Mouse (Mus musculus) kidney, adult 8-10 months (tissue): ENCODE data around the gene Cabin1.

Source experiments
- DNase-seq, 2 experiments: peaks; one replicate each; pipeline ENCODE4 v3.0.0; 2022

Gene Cabin1

GRCm38 (mm10) chr10:75664673-75665270 lies 99.4 kb downstream of the Cabin1 start:
- DNase-seq: no peak

DNA sequence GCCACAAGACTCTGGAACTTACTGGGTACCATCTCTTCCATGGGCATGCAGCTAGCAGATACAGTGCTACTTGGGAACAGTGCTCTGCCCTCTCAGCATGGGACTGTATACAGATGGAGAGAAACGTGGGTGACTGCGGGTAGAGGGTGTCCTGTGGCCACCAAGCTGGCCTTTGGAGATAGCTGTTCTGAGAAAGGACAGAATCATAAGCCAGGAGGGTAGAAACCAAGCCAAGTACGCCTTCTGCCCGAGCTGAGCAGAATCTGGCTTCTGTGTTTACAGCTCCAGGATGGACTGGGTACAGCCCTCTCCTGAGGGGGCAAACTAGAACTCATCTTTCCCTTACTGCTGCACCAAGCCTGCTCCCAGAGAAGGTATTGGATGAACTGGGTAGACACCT lies 101.6 kb downstream of the Cabin1 start:
- no peak for DNase-seq

DNA sequence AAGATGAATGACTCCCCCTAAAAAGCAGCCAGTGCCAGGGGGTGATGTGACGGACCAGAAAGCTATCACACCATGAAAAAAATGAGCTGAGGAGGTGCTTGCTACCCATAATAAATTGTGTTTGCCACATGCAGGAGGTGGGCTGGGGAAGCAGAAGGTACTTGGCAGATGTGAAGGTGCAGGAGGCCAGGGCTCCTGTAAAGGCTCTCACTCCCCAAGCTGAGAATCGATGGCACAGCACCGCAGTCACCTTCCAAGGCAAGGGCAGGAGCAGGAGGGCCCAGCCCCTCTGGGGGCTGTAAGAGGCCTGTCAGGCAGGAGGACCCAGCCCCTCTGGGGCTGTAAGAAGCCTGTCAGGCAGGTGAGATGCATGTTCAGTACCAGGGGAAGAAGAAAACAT lies 102.3 kb downstream of the Cabin1 start:
- DNase-seq: no peak

DNA sequence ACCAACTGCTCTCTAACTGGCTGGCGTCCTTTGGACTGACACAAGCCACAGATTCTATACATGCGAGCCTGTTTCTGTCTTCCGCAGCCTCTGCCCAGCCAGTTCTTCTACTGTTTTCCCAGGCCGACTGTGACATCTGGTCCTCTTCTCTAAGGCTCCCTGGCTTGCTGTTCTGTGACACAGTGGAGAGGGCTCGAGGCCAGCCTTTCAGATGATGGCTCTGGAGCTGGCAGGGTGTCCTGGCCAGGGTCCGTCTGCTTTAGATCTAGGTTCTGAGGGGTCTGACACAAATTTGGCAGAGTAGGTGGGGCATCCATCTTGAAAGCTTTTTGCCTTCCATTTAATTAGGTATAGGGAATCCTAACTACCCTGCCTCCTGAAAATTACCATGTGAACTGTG lies 102.8 kb downstream of the Cabin1 start:
- no peak for DNase-seq

DNA sequence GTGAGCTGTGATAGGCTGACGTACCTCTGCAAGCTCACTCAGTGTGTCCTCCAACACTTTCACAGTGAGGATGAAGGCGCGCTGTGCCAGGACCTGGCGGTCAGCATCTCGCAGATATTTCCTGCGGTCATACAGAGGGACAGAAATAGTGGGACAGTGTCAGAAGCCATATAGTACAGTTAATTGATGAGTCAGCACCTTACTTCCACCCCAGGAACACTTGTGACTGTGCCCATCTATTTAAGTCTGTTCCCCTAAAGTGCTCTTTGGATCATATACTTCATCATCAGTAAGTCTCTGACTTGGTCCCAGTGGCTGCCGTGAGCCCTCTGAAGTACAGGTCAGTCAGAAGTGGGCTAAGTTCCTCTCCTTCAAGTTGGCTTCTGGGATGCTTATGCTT lies 106.4 kb downstream of the Cabin1 start:
- DNase-seq: no peak

GRCm38 (mm10) chr10:75657165-75657564 lies 107.0 kb downstream of the Cabin1 start:
- no peak for DNase-seq

DNA sequence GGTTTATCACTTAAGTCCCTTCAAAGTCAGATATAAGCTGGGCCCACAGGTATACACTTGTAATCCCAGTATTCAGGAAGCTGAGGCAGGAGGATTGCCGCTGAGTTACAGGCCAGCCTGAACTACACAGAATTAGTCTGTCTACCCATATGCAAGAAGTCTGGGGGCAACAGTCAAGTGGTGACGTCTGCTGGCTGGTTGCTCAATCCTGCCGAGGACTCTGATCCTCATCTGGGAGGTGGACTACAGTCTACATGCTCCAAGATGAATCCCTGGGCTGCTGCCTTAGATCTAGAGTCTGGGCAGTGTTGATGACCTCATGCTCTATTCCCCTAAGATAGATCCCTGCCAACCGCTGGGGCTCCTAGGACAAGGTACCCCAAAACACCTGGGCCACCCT lies 110.1 kb downstream of the Cabin1 start:
- DNase-seq: peak; percentile 43 to 54

- DNase-seq: peak; percentile 56 to 68
Measured at GRCm38 (mm10) chr10:75651381-75652068, 112.6 kb downstream of the Cabin1 start.

DNA sequence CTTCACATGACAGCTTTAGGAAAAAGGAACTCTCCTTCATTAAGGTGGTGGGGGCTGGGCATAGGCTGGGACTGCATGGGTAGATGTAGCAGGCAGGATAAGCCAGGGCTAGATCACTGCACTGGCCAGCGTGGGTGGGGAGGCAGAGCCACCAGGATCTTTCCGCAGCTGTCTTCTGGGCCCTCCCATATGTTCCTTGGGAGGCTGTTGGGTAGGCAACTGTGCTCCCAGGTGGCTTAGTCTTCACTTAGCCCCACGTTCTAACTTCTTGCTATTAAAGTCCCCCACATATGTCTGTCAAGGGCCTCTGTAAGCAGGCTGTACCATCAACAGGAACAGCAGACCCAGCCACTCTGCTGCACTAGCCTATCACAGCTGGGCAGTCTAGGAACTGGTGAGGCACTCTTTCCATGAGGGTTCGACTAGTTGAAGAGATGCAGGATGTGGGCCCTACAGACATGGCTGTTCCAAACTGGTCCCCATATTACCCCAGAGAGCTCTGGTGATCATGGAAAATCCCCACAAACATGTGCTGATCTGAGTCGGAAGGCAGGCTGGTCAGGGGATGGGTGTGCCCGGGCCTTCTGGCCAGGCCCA lies 113.7 kb downstream of the Cabin1 start:
- DNase-seq: no peak

DNA sequence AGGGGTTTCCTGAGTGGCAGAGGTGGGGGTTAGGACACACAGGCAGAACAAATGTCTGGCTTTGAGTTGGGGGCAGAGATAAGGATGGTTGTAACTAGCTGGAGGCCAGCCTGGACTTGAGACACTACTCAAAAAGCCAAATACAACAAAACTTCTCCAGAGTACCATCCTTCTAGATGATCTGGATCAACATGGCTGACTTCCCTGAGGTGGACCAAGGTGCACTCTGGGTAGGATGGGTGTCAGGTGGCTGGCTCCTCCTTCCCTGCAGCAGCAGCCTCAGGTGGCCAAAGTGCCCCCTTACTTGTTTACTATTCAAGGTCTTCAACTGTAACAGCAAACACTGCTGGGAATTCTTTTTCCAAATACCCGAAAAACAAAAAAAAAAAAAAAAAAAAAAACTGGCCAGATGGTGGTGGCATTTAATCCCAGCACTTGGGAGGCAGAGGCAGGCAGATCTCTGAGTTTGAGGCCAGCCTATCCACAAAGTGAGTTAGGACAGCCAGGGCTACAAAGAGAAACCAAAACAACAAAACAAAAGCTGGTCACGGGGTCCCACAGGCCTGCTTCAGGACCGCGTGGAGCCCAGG lies 114.6 kb downstream of the Cabin1 start:
- no peak for DNase-seq

DNA sequence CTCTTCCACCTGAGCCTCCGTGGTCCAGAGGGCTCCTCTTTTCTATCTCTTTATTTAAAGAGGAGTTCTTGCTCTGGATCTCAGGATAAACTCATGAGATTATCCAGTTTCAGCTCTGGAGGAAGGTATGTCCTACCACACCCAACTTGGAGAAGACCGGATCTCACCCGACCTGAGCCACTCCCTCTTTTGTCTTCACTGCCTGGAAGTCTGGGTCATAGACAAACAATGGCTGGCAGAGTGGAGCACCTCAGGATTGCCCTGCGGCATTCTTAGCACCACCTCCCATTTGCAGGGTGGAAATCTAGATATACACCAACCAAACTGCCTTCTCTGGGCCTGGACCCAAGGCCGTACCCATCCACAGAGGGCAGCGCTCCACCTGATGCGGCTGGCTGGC lies 115.1 kb downstream of the Cabin1 start:
- DNase-seq: no peak

- peak in 1 of 2 experiments; percentile 25 for DNase-seq
Measured at GRCm38 (mm10) chr10:75648091-75648490, 116.0 kb downstream of the Cabin1 start.

GRCm38 (mm10) chr10:75647362-75647761 lies 116.8 kb downstream of the Cabin1 start:
- peak; percentile 81 to 86 for DNase-seq

- DNase-seq: no peak
Measured at GRCm38 (mm10) chr10:75646406-75646805, 117.7 kb downstream of the Cabin1 start.

DNA sequence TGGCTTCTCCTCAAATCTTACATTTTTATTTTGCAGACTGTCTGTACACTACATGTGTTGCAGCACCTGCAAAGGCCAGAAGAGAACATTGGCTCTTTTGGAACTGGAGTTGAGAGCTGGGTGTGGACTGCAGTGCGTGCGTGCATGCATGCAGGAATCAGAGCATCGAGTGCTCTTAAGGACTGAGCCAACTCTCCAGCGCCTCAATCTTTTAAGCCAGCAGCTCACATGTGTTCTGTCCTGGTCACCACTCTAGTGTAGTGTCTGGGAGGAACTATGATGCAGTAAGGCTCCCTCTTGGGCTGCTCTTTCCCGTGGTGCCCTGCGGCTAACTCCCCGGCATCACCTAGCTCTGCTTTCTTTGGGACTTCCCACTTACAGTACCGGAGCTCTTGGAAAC lies 118.5 kb downstream of the Cabin1 start:
- DNase-seq: no peak

GRCm38 (mm10) chr10:75643741-75644343 lies 120.3 kb downstream of the Cabin1 start, which contains the start of gene Susd2:
Gene Susd2 (minus strand): TSS chr10:75644008.
- peak; percentile 87 to 93 for DNase-seq

DNA sequence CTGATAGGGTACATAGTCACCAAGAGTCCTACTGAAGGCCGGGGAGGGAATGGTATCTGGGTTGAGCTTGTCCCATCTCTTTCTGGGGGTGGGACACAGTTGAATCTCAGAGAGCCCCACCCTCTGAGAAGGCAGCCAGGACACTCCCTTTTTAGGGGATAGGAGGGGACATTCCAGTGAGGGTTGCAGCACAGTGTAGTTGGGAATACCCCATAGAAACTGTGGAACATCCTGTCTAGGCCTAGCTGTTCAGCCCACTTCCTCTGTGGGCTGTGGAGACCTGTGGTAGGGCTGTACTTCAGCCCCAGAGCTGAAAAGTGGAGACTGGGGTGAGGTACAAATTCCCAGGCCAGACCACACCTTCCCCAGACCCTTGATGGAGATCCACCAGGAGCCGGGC lies 121.2 kb downstream of the Cabin1 start:
- no peak for DNase-seq

GRCm38 (mm10) chr10:75642436-75642835 lies 121.7 kb downstream of the Cabin1 start:
- DNase-seq: peak; percentile 47 to 50

- no peak for DNase-seq
Measured at GRCm38 (mm10) chr10:75641721-75642222, 122.4 kb downstream of the Cabin1 start.

- no peak for DNase-seq
Measured at GRCm38 (mm10) chr10:75637711-75638110, 126.4 kb downstream of the Cabin1 start.

GRCm38 (mm10) chr10:75636084-75636786 lies 127.9 kb downstream of the Cabin1 start:
- no peak for DNase-seq

- DNase-seq: peak; percentile 71 to 91
Measured at GRCm38 (mm10) chr10:75635693-75636055, 128.5 kb downstream of the Cabin1 start.
